In the genomic region with DNA sequence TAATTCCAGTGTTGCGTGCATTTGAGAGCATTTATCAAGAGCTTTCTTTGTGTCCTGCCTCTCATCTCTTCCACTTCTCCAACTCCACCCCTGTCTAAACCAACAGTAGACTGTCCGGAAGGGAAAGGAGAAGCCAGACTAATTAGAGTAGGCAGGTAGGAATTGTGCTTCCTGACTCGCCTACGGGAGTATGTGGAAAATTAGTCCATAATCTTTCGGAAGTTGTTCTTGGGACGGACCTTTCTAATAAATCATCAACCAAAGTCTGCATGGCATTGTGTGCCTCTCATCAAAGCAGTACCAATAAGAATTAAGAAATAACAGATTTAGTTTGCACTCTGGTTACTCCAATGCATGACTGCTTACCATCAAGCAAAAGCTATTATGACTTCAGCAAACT, we compare ENCODE assay signal across 8 mouse cellular contexts. TPM values are rescaled to one million over a fixed set of nuclear protein-coding genes. Genes with fewer than 3 reads are reported as not detected.
DNase-seq lines count a peak whose midpoint lies in the region; ATAC-seq and TF ChIP-seq lines count a peak whose summit lies in the region.

No protein-coding gene starts in this region.

- H3K27ac ChIP-seq in ES-E14 (ENCODE audit: insufficient read depth, low read depth, low read length, poor library complexity, severe bottlenecking) = no peak overlapping the region
- H3K27ac ChIP-seq in heart, embryonic 11.5 days (ENCODE audit: low read depth, low read length) = 0 out of 2 replicates have a peak overlapping the region, but pooled peaks have one; percentile 15
- peak overlapping the region; percentile 88; the same call in 1 of the 2 replicates for H3K27ac ChIP-seq in liver, embryonic 12.5 days

- H3K79me3 ChIP-seq in C2C12 (ENCODE audit: low read depth) = peaks cover 31% of the 10 kb centered on the region

- no peak for ATAC-seq in heart, embryonic 11.5 days (replicated peaks; ENCODE audit: insufficient number of reproducible peaks, low FRiP score, low TSS enrichment)
- ATAC-seq in liver, embryonic 12.5 days = no peak
- ATAC-seq in frontal cortex, adult (ENCODE audit: low TSS enrichment) = no peak

- H3K4me2 ChIP-seq in heart, embryonic 11.5 days = peak overlapping the region; percentile 60
- peak overlapping the region; percentile 92 for H3K4me2 ChIP-seq in liver, embryonic 12.5 days

- intact Hi-C loops in gastrocnemius, postnatal 36 days (cut with DNase I) = loop anchor here (5.0 to 10.0 kb wide), 3 partner anchors 34 to 278 kb away; a partner anchor contains a TSS
- intact Hi-C loops in gastrocnemius, postnatal 14 days (cut with DNase I; ENCODE audit: low total_unique reads) = loop anchor here (10.0 kb wide), 1 partner anchor 278 kb away; no protein-coding TSS in a partner anchor

- no peaks in the 10 kb centered on the region for H3K9me3 ChIP-seq in ES-E14 (ENCODE audit: control insufficient read depth, insufficient read depth, low read depth, low read length)
- H3K9me3 ChIP-seq in heart, embryonic 11.5 days (replicated peaks; ENCODE audit: control insufficient read depth, low read length) = no peaks in the 10 kb centered on the region
- H3K9me3 ChIP-seq in liver, embryonic 12.5 days (replicated peaks) = no peaks in the 10 kb centered on the region

- H3K4me1 ChIP-seq in ES-E14 (ENCODE audit: control insufficient read depth in 2 of 2, insufficient read depth in 2 of 2, low read length in 2 of 2, poor library complexity in 1 of 2) = peaks cover 0 to 6% of the 10 kb centered on the region in 2 experiments; a peak in 1 of 4 replicates
- H3K4me1 ChIP-seq in heart, embryonic 11.5 days (ENCODE audit: control insufficient read depth, insufficient read depth, low read length) = peaks cover 7% of the 10 kb centered on the region; the same call in 1 of the 2 replicates
- peaks cover 31% of the 10 kb centered on the region for H3K4me1 ChIP-seq in liver, embryonic 12.5 days

- TF ChIP-seq CTCF in C2C12 (IDR thresholded peaks at IDR 0.05; ENCODE audit: control insufficient read depth, insufficient read depth, insufficient read length) = no peak

- H3K27me3 ChIP-seq in C2C12 (ENCODE audit: control insufficient read depth, insufficient read depth, insufficient read length) = no peaks in the 10 kb centered on the region
- no peaks in the 10 kb centered on the region for H3K27me3 ChIP-seq in heart, embryonic 11.5 days (ENCODE audit: control insufficient read depth, insufficient read depth, low read length)
- no peaks in the 10 kb centered on the region for H3K27me3 ChIP-seq in liver, embryonic 12.5 days (replicated peaks)

- WGBS in heart, embryonic 11.5 days (ENCODE audit: insufficient replicate concordance) = 74% methylated on average over 6 of the region's 6 CpGs
- WGBS in liver, embryonic 12.5 days (ENCODE audit: insufficient replicate concordance) = 70% methylated on average over 6 of the region's 6 CpGs

- peaks cover 38% of the 10 kb centered on the region for H3K79me2 ChIP-seq in C2C12 (ENCODE audit: control insufficient read depth, insufficient read depth)

- in situ Hi-C loops in ES-E14 (cut with MboI; ENCODE audit: low sequenced_read_pairs in 2 of 2, unreplicated experiment in 2 of 2) = loop anchor here (10.0 to 25.0 kb wide), 3 partner anchors 168 to 596 kb away; no protein-coding TSS in a partner anchor

- H3K36me3 ChIP-seq in C2C12 (ENCODE audit: control insufficient read depth, insufficient read depth) (no peaks in the 10 kb centered on the region), ES-E14 (ENCODE audit: control insufficient read depth, insufficient read depth, low read length, poor library complexity, severe bottlenecking) (no peaks in the 10 kb centered on the region)
- no peaks in the 10 kb centered on the region for H3K36me3 ChIP-seq in heart, embryonic 11.5 days (ENCODE audit: control insufficient read depth, insufficient read depth, low read length)
- no peaks in the 10 kb centered on the region for H3K36me3 ChIP-seq in liver, embryonic 12.5 days

- peak overlapping the region; percentile 30; the same call in 1 of the 2 replicates for H3K9ac ChIP-seq in ES-E14 (ENCODE audit: insufficient read depth, low read depth, low read length, poor library complexity, severe bottlenecking)
- H3K9ac ChIP-seq in heart, embryonic 11.5 days (ENCODE audit: low read depth, low read length) = peak overlapping the region; percentile 68; the same call in 1 of the 2 replicates
- H3K9ac ChIP-seq in liver, embryonic 12.5 days = peak overlapping the region; percentile 96

- DNase-seq in ES-E14 (ENCODE audit: low read depth, low spot score) = no peak
- DNase-seq in frontal cortex, postnatal 25 days (ENCODE audit: low spot score in 2 of 2) = no peak
- no peak for DNase-seq in gastrocnemius, postnatal 36 days
- no peak for DNase-seq in gastrocnemius, postnatal 14 days

- H3K4me3 ChIP-seq in C2C12 (ENCODE audit: insufficient read depth, poor library complexity, severe bottlenecking) = no peak overlapping the region
- no peak overlapping the region for H3K4me3 ChIP-seq in ES-E14 (ENCODE audit: insufficient read depth in 1 of 2, low read depth in 1 of 2, low read length in 2 of 2, poor library complexity in 1 of 2, severe bottlenecking in 1 of 2)
- peak overlapping the region; percentile 69 for H3K4me3 ChIP-seq in heart, embryonic 11.5 days (ENCODE audit: low read depth, low read length)
- peak overlapping the region; percentile 93 for H3K4me3 ChIP-seq in liver, embryonic 12.5 days

- peak overlapping the region; percentile 6 for H3ac ChIP-seq in C2C12 (ENCODE audit: control insufficient read depth, insufficient read length, low read depth)

TF ChIP-seq in C2C12, 6 proteins besides CTCF, POLR2A, EP300 and RAD21:
- TF ChIP-seq CEBPB (IDR thresholded peaks at IDR 0.05; ENCODE audit: low read depth) = no peak
- no peak for TF ChIP-seq MYOD1 (IDR thresholded peaks at IDR 0.05; ENCODE audit: control insufficient read depth, insufficient read length, low read depth)
- TF ChIP-seq FOSL1 (IDR thresholded peaks at IDR 0.05; ENCODE audit: insufficient read depth, low read length, poor library complexity, severe bottlenecking) = no peak
- no peak for TF ChIP-seq MAX (IDR thresholded peaks at IDR 0.05)
- no peak for TF ChIP-seq MYOG (IDR thresholded peaks at IDR 0.05; ENCODE audit: control insufficient read depth, extremely low read depth, insufficient read length)

TF ChIP-seq in ES-E14, 5 proteins besides CTCF, POLR2A, EP300 and RAD21:
- no peak for TF ChIP-seq MAFK (IDR thresholded peaks at IDR 0.05; ENCODE audit: insufficient read depth, low read depth, low read length)
- no peak for TF ChIP-seq CHD2 (IDR thresholded peaks at IDR 0.05; ENCODE audit: low read depth, low read length)
- no peak for TF ChIP-seq ZC3H11A (IDR thresholded peaks at IDR 0.05; ENCODE audit: borderline replicate concordance, low read depth, low read length)
- no peak for TF ChIP-seq ZNF384 (IDR thresholded peaks at IDR 0.05; ENCODE audit: low read depth, low read length)
- TF ChIP-seq HCFC1 (IDR thresholded peaks at IDR 0.05; ENCODE audit: borderline replicate concordance, insufficient read depth, low read length) = no peak
TF ChIP-seq in ES-E14: peak in this region for 0.

RNA-seq across cellular contexts. Expression of a gene that starts 1.1 kb away (rescaled TPM):
- 5.9 TPM for polyA plus RNA-seq in C2C12 (2012; fragmentation: generic; extraction: Trizol)
- total RNA-seq in ES-E14 (2012; rRNA removed) = 6.9 and 9.1 TPM in 2 replicates
- polyA plus RNA-seq in heart, embryonic 11.5 days (2014; fragmentation: Nextera tagmentation; extraction: Ambion mirVana) = 15.0 and 15.9 TPM in 2 replicates
- 9.9 and 10.5 TPM in 2 replicates for polyA plus RNA-seq in liver, embryonic 12.5 days (2016; fragmentation: Nextera tagmentation; extraction: Ambion mirVana)
- total RNA-seq in gastrocnemius, postnatal 36 days (2021) = 1 to 10 TPM; 7.4 to 8.5 TPM
- total RNA-seq in gastrocnemius, postnatal 14 days (2021) = 10 to 100 TPM; 10.4 to 11.3 TPM

RNA-seq across cellular contexts. Expression of a gene that starts 5.8 kb away (rescaled TPM):
- not detected for polyA plus RNA-seq in C2C12 (2012; fragmentation: generic; extraction: Trizol)
- total RNA-seq in ES-E14 (2012; rRNA removed) = not detected in 2 replicates
- 0.16 TPM in 1 of 2 replicates, not detected in the other for polyA plus RNA-seq in heart, embryonic 11.5 days (2014; fragmentation: Nextera tagmentation; extraction: Ambion mirVana)
- 0.32 and 1.2 TPM in 2 replicates for polyA plus RNA-seq in liver, embryonic 12.5 days (2016; fragmentation: Nextera tagmentation; extraction: Ambion mirVana)
- total RNA-seq in gastrocnemius, postnatal 36 days (2021) = under 1 TPM; 0.27 to 0.31 TPM
- total RNA-seq in gastrocnemius, postnatal 14 days (2021) = not detected

RNA-seq across cellular contexts. Expression of a gene that starts 24.5 kb away (rescaled TPM):
- not detected for polyA plus RNA-seq in C2C12 (2012; fragmentation: generic; extraction: Trizol)
- total RNA-seq in ES-E14 (2012; rRNA removed) = not detected in 2 replicates
- not detected in 2 replicates for polyA plus RNA-seq in heart, embryonic 11.5 days (2014; fragmentation: Nextera tagmentation; extraction: Ambion mirVana)
- not detected in 2 replicates for polyA plus RNA-seq in liver, embryonic 12.5 days (2016; fragmentation: Nextera tagmentation; extraction: Ambion mirVana)
- total RNA-seq in gastrocnemius, postnatal 36 days (2021) = not detected
- total RNA-seq in gastrocnemius, postnatal 14 days (2021) = not detected

RNA-seq across cellular contexts. Expression of a gene that starts 34.3 kb away (rescaled TPM):
- polyA plus RNA-seq in C2C12 (2012; fragmentation: generic; extraction: Trizol) = 16.1 TPM
- total RNA-seq in ES-E14 (2012; rRNA removed) = 34.4 and 38.4 TPM in 2 replicates
- 9.9 and 11.2 TPM in 2 replicates for polyA plus RNA-seq in heart, embryonic 11.5 days (2014; fragmentation: Nextera tagmentation; extraction: Ambion mirVana)
- 10.5 and 12.0 TPM in 2 replicates for polyA plus RNA-seq in liver, embryonic 12.5 days (2016; fragmentation: Nextera tagmentation; extraction: Ambion mirVana)
- total RNA-seq in gastrocnemius, postnatal 36 days (2021) = 10 to 100 TPM; 16.3 to 17.4 TPM
- 10 to 100 TPM; 16.1 to 17.5 TPM for total RNA-seq in gastrocnemius, postnatal 14 days (2021)

Comparison
In these comparisons a context has a peak if more than half of its experiments do, and no peak if none do; other contexts are left out.
1. H3K4me3 ChIP-seq: peak in heart, embryonic 11.5 days (single experiment) and liver, embryonic 12.5 days (single experiment); none in C2C12 (single experiment) and ES-E14 (0 of 2).
2. H3K9ac ChIP-seq: peak in every context shown above with its lines; median percentile 96 in liver, embryonic 12.5 days; 68 in heart, embryonic 11.5 days; 30 in ES-E14.